Mouse (Mus musculus) lung, postnatal 36 days (tissue): Measurements from ENCODE around the gene Sox5.
"Not testable (repeated sequence)": the region's sequence is repeated elsewhere in the genome, so short reads cannot be mapped to it uniquely, and the experiment has no call there.

Experiments used
- DNase-seq: peaks from one replicate; pipeline ENCODE4 v3.0.0; 2022; ENCODE audit warnings: mixed read lengths

The Sox5 gene

GRCm38 (mm10) chr6:144265004-144265403 lies 516.8 kb downstream of the Sox5 start:
- DNase-seq = no peak

- DNase-seq = no peak
These were observed 517.4 kb downstream of the Sox5 start for GRCm38 (mm10) chr6:144264320-144264915.

- DNase-seq = no peak
These were observed 525.3 kb downstream of the Sox5 start for GRCm38 (mm10) chr6:144256500-144256899.

- DNase-seq = no peak
These were observed 529.5 kb downstream of the Sox5 start for GRCm38 (mm10) chr6:144252191-144252718.

GRCm38 (mm10) chr6:144251222-144252170 lies 530.3 kb downstream of the Sox5 start:
- no peak for DNase-seq

GRCm38 (mm10) chr6:144250625-144251181 lies 531.1 kb downstream of the Sox5 start:
- no peak for DNase-seq

- DNase-seq = no peak
These were observed 545.2 kb downstream of the Sox5 start for GRCm38 (mm10) chr6:144236581-144236980.

- no peak for DNase-seq
These were observed 577.8 kb downstream of the Sox5 start for GRCm38 (mm10) chr6:144203970-144204369.

GRCm38 (mm10) chr6:144203013-144203412 lies 578.8 kb downstream of the Sox5 start:
- DNase-seq = no peak

GRCm38 (mm10) chr6:144201402-144202040 lies 580.3 kb downstream of the Sox5 start:
- DNase-seq = no peak

GRCm38 (mm10) chr6:144197209-144198119 lies 584.3 kb downstream of the Sox5 start:
- DNase-seq = no peak

- DNase-seq = no peak
These were observed 585.8 kb downstream of the Sox5 start for GRCm38 (mm10) chr6:144195934-144196333.

- no peak for DNase-seq
These were observed 598.7 kb downstream of the Sox5 start for GRCm38 (mm10) chr6:144183087-144183486.

GRCm38 (mm10) chr6:144182429-144182828 lies 599.3 kb downstream of the Sox5 start:
- not testable (repeated sequence) for DNase-seq

GRCm38 (mm10) chr6:144181083-144181866 lies 600.5 kb downstream of the Sox5 start:
- peak; percentile 3 for DNase-seq

GRCm38 (mm10) chr6:144179111-144179510 lies 602.7 kb downstream of the Sox5 start:
- no peak for DNase-seq

GRCm38 (mm10) chr6:144176674-144177073 lies 605.1 kb downstream of the Sox5 start:
- no peak for DNase-seq

- DNase-seq = no peak
These were observed 606.2 kb downstream of the Sox5 start for GRCm38 (mm10) chr6:144175590-144175989.

- DNase-seq = no peak
These were observed 611.2 kb downstream of the Sox5 start for GRCm38 (mm10) chr6:144170541-144170940.

GRCm38 (mm10) chr6:144169791-144170190 lies 612.0 kb downstream of the Sox5 start:
- no peak for DNase-seq
